Mouse (Mus musculus) spleen, embryonic (tissue): Measurements from ENCODE around the gene Mvb12a.
"Not testable (repeated sequence)": the region's sequence is repeated elsewhere in the genome, so short reads cannot be mapped to it uniquely, and the experiment has no call there.

ENCODE experiments used
- CTCF ChIA-PET: fragments of 350-600 bp; sonication (Branson Sonifier 250); formaldehyde crosslinking; loops from one replicate; lab custom pipeline; 2022; lab: Charles Lee

Gene Mvb12a

DNA sequence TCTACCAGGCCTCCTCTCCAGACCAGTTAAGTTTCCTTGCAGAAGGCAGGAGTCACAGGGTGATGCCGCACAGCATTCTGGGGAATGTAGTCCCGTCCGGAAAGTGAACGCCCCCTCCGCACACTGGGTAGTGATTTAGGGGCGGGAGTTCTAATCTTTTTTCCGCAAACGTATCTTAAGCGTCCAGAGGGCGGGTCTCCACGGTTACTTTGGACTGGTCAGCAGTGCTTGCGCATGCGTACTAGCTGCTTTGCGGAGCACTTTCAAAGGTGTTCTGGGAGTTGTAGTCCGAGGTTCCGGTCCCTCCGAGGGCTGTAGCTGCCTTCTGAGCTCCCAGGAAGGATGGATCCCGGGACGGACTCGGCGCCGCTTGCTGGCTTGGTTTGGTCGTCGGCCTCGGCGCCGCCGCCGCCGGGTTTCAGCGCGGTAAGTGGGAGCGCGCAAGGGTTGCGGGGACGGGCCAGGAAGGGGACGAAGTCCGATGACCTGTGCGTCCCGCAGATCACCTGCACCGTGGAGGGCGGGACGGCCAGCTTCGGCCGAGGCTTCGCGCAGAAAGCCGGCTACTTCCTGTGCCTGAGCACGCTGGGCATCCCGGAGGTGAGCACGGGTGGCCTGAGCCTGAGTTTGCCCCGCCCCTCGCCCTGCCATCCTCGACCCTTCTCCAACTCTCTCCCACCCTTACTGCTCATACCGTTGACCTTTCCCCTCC is at the start of gene Mvb12a:
TSS of gene Mvb12a (plus strand) at position 291 of the 712 bp plus-strand sequence.
- CTCF ChIA-PET: interaction anchor here (0.5 kb wide), 1 partner anchor 14 kb away, joined by 3 read pairs; no protein-coding TSS in a partner anchor

DNA sequence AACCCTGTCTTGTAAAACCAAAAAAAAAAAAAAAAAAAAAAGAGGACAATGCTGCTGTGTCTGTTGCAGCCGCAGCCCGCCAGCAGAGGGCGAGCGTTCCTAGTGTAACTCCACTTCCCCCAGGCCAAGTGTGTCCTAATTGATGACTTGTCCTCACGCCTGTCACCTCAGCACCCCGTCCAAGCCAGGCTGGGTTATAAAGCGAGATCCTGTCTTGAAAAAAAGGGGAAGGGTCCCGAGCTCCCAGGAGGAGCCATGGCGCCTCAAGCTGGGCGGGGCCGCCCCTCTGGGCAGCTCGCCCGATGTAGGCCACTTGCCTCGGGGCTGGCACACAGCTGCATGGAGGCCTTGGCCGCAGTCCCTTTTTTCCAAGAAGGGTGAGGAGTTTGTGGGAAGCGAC is 47.7 kb upstream of the Mvb12a start:
- CTCF ChIA-PET: interaction anchor here (0.5 to 0.7 kb wide), 4 partner anchors 26 to 982 kb away, joined by 3 to 7 read pairs (median 4); no protein-coding TSS in a partner anchor

DNA sequence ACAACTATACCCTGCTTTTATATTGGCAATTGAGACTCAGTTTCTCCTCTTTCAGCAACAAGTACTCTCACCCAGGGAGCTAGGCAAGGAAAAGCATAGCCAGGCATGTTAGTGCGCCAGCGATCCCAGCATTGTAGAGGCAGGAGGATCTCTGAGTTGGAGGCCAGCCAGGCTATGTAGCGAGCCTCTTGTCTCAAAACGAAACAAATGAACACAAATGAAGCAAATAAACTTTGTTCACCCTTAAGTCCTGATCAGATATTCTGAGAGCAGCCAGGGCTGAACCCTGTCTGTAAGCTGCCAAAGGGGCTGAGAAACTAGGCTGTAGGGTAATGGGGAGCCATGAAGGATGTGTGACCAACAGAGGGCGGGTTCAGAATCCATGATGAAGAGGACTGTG is 46.9 kb upstream of the Mvb12a start:
- CTCF ChIA-PET: interaction anchor here (0.7 kb wide), 1 partner anchor 165 kb away, joined by 7 read pairs; no protein-coding TSS in a partner anchor

DNA sequence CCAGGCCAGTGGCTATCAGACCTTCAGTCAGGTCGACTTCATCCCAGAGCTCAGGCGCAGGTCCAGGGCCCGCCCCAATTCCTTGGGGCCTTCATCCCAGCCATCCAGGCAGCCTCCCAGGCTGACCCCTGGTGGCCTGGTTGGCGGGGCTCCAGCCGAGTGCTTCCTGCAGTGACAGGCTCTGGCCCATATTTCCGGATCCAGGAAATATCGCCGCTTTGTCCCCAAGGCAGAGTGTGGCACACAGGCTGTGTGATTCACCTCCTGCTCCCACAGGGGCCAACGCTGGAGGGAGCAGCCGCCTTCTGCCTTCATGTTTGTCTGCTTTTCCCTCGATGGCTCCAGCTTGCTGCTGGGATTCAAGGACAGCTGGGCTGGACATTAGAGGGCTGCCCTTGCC is 46.2 kb upstream of the Mvb12a start:
- CTCF ChIA-PET: no interaction called here

DNA sequence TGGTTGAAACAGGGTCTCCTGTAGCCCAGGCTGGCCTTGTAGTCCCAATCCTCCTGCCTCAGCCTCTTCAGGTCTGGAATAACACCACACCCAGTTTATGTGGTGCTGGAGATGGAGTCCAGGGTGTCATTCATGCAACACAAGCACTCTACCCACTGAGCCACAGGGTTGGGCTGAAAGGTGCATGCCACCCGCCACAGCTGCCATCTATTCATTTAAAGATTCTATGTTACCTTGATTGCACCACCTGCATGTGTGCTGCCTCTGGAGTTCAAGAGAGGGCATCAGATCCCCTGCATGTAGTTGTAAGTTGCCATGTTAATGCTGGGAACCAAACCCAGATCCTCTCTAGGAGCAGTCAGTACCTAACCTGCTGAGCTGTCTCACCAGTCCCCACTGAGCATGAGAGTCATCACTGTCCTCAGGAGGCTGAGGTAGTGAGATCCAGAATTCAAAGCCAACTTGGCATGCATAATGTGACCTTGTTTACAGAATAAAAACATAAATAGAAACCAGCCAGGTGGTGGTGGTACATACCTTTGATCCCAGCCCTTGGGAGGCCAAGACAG is 45.6 kb upstream of the Mvb12a start:
- CTCF ChIA-PET: no interaction called here

DNA sequence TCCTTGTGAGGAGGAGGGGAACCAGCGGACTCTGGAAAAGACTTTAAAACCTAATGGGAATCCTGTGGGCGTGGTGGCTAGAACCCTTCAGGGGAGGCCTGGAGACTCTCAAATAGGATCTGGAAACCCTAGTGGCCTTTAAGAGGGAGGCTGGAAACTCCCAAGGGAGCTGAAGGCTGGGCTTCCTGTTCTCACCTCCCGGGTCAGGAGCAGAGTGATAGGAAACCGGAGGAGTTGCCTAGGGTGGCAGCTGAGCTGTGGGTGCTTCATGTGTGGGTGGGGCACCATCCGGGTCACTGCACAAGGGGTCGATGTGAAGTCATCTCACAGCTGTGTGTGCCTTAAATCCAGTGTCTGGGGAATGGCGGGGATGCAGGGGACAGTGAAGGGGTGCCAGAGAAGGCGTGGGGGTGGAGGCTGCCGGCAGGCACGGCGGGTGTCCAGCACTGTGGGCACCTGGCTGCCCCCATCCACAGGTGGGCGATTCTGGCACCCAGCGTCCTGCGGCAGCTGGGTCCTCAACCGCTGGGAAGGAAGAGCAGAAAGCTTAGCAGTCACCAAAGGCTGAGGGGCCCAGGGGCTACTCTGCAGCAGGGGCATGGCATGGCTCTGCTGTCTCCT is 44.7 kb upstream of the Mvb12a start:
- CTCF ChIA-PET: no interaction called here

DNA sequence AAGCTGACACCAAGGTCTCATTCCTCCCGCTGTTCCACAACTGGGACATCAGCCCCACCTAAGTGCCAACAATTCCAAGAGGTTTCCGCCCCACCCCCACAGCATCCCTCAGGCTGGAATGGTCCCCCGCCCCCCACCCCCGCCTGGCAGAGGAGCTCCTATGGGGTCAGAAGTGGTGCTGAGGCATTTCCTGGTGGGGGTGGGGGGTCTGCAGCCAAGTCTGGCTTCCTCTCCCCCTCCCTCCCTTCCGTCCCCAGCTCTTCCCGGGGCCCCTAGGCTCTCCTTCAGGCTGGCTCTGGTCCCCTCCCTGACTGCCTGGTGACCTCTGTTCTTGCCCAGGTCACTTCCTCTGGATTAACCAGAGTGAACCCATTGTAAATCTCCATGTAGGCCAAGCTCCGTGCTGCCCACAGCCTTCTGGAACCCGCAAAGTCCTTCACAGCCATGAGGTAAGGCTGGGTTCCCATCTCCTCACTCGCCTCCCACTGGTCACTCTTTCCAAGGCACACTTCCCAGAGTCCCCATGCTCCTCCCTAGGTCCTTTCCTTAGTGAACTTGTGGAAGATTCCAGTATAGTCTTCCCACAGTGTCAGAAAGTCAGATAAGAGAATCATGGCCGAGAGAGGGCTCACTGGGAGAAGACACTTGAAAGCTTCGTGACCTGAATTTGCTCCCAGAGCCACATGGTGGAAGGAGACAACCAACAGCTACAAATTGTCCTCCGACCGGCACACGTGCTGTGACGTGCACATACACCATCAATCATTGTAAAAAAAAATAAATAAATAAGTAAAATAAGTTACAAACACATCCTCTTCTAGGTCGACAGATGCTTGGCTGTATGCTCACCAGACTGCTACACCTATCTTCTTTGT is 43.7 kb upstream of the Mvb12a start:
- CTCF ChIA-PET: interaction anchor here (0.6 kb wide), 1 partner anchor 56 kb away, joined by 8 read pairs; no protein-coding TSS in a partner anchor

DNA sequence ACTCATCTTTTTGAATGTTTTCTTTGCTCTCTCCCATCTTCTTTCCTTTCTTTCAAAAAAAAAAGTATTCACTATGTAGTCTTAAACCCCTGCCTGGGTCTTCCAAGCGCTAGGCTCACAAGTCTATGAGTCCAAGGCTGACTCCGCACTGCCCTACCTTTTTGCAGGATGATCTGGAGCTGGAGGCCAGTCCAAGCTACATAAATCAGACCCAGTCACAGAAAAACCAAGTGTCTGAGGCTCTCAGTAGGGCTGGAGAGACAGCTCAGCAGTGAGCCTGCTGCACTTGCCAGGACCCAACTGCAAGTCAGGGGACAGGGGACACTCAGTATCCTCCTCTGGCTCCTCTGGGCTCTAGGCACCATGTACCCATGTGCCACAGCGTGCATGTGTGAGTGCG is 38.4 kb upstream of the Mvb12a start:
- CTCF ChIA-PET: no interaction called here

DNA sequence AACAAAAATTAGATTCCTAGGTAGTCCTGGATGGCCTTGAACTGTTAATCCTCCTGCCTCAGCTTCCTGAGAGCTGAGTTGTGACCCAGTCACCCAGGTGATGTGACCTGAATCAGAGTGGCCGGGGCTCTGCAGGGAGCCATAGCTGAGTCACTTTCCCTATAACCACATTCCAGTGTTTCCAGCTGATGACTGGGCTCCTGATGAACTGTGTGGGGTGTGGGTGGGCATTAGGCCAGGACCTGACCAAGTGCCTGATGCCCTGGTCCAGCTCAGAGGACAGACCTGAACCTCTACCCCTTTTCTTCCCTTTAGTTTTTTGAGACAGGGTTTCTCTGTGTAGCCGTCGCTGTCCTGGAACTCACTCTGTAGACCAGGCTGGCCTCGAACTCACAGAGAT is 37.4 kb upstream of the Mvb12a start:
- CTCF ChIA-PET: no interaction called here

DNA sequence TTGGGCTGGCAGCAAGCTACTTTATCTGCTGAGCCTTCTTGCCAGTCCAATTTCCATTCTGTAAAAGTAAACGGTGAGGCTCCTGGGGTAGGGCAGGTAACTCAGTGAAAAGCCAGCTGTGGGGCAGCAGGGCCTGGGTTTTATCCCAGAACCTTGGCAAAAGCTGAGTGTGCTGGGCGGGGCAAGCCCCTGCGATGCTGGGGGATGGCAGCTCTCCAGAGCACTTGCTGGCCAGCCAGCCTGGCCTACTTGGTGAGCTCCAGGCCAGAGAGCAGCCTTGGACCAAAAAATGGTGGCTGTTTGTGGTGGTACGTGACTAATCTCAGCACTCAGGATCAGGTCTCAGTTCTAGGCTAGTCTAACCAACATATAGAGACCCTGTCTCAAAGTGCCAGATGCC is 36.7 kb upstream of the Mvb12a start:
- CTCF ChIA-PET: no interaction called here

DNA sequence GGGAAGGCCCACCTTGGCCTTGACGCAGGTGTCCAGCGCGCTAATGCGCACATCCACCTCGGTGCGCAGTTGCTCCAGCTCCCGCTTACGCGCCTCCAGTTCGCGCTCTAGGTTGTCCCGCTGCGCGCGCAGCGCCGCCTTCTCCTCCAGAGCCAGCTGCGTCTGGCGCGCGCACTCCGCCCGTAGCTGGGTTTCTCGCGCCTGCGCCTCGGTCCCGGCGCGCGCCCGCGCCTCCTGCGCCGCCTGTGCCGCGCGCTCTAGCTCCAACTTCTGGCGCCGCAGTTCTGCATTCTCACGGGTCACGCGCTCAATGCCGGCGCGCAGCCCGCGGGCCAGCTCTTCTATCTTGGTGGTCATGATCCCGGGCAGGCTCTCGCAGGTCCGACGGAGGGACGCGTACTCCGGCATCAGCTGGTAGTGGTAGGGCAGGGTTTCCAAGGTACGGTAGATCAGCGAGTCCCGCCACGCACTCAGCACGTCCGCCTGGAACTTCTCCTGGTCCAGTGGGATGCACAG is 35.1 kb upstream of the Mvb12a start:
- CTCF ChIA-PET: no interaction called here

DNA sequence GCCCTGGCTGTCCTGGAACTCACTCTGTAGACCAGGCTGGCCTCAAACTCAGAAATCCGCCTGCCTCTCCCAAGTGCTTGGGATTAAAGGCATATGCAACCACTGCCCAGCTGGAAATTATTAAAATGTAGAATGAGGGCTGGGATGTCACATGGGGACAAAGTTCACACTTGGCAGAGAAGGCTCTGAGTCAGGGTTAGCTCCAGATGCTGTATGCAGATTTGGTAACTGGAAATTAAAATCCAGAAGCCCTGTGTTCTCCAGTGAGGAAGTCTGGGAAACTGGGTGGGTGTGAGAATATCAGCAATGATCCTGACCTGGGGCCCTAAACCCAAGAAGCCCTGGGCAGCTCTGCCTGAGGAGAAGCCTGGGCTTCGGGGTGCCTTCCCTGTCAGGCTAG is 33.4 kb upstream of the Mvb12a start:
- CTCF ChIA-PET: no interaction called here

DNA sequence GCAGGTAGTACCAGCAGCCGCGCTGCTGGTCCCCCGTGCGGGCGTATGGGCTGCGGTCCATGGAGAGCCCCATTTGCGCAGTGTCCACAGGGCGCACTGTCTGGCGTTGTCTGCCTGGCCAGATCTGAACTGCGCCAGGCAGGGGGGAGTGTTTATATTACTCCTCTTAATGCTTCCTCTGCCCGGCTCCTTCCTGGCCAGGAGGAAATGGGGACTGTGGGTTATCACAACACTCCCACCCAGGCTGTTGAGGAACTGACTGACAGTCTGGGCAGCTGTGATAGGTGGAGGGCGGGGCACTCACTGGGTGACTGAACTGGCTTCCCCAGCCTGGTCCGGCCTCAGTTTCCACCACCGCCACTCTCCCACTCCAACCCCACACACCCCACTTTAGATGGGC is 31.1 kb upstream of the Mvb12a start, which contains the start of gene Plvap:
TSS of gene Plvap (minus strand) at position 109 of the 400 bp plus-strand sequence.
- CTCF ChIA-PET: interaction anchor here (0.6 kb wide), 1 partner anchor 623 kb away, joined by 3 read pairs; no protein-coding TSS in a partner anchor

DNA sequence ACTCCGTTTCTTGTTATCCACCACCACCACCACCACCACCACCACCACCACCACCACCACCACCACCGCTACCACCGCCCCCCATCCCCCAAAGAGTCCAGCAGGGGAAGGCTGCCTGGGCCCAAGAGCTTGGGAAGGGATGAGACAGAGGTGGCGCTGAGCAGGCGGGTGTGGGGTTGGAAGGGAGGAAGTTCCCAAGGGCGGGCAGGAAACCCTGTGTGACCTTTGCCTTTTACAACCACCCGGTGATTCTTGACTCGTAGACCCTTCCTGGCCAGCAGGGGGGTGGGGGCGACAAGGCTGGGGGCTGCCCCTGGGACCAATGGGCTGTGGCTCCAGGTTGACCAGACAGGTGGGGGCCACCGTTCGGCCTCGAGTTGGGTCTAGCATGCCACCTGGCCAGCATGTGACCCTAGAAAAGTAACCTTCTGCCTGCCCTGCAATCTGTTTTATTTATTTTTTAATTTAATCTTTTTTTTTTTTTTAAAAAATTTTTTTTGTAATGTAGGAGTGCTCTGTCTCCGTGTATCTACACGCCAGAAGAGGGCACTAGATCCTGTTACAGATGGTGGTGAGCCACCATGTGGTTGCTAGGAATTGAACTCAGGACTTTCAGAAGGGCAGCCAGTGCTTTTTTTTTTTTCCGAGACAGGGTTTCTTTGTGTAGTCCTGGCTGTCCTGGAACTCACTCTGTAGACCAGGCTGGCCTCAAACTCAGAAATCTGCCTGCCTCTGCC is 29.5 kb upstream of the Mvb12a start:
- CTCF ChIA-PET: interaction anchor here (0.6 kb wide), 2 partner anchors 11 to 14 kb away, joined by 4 to 13 read pairs; no protein-coding TSS in a partner anchor

DNA sequence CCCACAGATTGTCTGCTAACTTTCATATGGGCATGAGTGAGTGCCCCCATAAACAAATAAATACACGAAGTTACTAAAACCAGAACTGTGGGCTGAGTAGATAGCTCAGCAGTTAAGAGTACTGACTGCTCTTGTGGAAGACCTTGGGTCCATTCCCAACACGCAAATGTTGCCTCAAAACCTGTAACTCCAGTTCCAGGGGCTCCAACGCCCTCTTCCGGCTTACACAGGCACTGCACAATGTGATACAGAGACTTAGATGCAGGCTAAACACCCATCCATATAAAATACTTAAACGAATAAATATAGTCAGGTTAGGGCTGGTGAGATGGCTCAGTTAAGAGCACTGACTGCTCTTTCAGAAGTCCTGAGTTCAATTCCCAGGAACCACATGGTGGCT is 27.7 kb upstream of the Mvb12a start:
- CTCF ChIA-PET: no interaction called here

DNA sequence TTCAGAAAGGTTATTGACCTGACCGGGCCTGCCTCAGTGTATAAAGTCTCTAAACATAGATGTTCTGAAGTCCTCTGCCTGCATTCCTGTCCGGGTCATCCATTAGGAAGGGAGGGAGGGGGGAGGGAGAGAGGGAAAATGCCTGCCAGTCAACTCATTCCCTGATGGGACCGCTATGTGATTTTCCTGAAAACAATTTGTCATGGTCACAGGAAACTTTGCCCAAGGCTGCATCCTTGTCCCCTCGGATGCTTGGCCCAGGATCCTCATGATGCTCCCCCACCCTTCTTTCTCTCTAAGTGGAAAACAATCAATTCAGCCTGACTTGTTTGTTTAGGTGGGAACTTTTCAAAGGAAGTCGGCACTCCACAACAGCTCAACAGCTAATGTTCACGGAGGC is 25.9 kb upstream of the Mvb12a start:
- CTCF ChIA-PET: no interaction called here

DNA sequence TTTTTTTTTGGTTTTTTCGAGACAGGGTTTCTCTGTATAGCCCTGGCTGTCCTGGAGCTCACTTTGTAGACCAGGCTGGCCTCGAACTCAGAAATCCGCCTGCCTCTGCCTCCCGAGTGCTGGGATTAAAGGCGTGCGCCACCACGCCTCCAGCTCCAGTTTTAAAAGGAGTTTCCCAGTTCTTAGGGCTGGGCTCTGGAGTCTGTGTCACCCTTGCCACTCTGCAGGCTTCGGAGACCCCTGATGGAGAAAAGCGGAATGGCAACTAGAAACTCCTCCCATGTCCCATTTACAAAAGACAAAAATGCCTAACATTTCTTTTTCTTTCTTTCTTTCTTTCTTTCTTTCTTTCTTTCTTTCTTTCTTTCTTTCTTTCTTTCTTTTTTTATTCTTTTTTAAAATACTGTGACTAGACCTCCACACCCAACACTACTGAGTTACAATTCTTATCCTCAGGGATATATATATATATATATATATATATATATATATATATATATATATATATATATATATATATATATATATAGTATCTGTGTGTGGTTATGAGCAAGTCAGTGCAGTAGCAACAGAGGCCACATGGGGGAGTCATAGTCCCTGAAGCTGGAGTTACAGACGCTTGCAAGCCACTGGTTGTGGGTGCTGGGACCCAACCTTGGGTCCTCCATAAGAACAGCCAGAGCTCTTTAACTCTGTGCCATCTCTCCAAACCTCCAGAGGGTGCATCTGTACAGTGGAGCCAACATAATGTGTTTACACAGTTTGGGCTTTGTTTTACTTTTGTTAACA is 23.5 kb upstream of the Mvb12a start:
- CTCF ChIA-PET: not testable (repeated sequence)

DNA sequence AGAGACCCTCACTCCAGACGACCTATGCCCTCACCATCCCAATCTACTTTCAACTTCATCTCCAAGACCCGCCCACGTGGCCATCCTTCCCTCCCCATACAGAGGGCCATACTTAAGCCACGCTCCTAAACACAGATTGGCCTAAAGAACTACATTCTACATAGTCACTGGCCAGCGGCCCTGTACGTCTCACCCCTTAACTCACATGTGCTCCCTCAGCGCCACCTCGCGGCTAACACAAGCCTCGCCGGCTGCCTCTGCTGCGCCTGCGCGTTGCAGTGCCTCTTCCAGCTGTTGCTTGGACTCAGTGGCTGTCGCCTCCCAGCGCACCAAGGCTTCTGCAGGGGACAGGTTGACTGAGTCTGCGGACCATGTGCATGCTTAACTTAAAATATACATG is 21.1 kb upstream of the Mvb12a start:
- CTCF ChIA-PET: interaction anchor here (0.6 to 1.1 kb wide), 2 partner anchors 27 to 80 kb away, joined by 3 to 4 read pairs; no protein-coding TSS in a partner anchor

DNA sequence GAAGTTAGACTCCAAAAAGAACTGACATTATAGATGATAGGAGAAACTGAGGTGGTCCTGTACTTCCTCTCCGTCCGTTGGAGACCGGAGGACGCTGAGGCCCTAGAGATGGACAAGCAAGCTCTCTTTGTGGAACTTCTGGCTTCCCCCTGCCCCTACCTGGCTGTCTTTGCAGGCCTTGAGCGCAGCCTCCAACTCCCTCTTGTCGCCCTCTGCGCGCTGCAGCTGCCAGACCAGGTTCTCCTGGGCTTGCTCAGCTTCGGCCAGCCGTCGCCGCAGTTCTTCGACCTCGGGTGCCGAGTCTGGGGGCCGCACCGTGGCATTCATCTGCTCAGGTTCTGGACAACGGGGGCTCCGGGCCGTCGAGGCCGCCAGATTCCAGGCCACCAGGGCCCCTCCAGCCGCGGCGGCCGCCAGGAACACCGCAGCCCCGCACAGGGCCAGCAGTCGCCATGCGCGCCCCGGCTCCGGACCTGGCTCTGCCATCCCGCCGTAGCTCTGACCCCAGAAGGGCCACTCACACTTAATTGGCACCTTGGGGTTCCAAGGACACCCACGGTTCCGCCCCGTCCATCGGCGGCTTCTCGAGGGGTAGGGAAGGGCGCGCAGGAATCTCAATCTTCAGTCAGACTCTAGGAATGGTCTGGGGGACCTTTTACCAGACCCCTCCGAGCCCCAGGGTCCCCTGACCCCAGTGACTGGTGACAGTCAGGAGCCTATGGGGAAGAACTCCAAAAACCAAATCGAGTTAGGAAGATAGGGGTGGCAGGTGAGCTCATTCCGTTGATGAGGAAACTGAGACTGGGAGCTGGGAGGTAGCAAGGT is 17.3 kb upstream of the Mvb12a start, which contains the start of gene Ccdc194:
TSS of gene Ccdc194 (minus strand) at position 486 of the 825 bp plus-strand sequence.
- CTCF ChIA-PET: interaction anchor here (0.6 kb wide), 1 partner anchor 34 kb away, joined by 3 read pairs; no protein-coding TSS in a partner anchor
